Comparison of ENCODE assay signal across 11 mouse cellular contexts in genomic region chr8:26354516-26354915, GRCm38 (mm10).
DNase-seq lines count a peak whose midpoint lies in the region; ATAC-seq and TF ChIP-seq lines count a peak whose summit lies in the region.
"Had no signal": no experiment of that assay in that cellular context is flagged by ENCODE, and none has a peak within 500 bp of the region (broad histone marks: within the 10 kb centered on the region; RNA-seq: fewer than 3 reads in every experiment).

No protein-coding gene starts in this region.

- no peak for TF ChIP-seq CTCF in hindbrain, postnatal 0 days (IDR thresholded peaks at IDR 0.05; ENCODE audit: low read depth)
- no peak for TF ChIP-seq CTCF in kidney, adult 2 months (conservative IDR thresholded peaks at IDR 0.05; ENCODE audit: insufficient read depth, insufficient read length, low read depth, low read length)

- H3K4me2 ChIP-seq in hindbrain, postnatal 0 days (ENCODE audit: low read depth, low read length) = no peak overlapping the region
- no peak overlapping the region for H3K4me2 ChIP-seq in hindbrain, embryonic 14.5 days (replicated peaks)
- H3K4me2 ChIP-seq: limb, embryonic 15.5 days had no signal

- no peak overlapping the region for H3K4me3 ChIP-seq in hindbrain, postnatal 0 days (ENCODE audit: low read length)
- H3K4me3 ChIP-seq in hindbrain, embryonic 14.5 days (replicated peaks; ENCODE audit: low read length) = no peak overlapping the region
- H3K4me3 ChIP-seq in kidney, adult 2 months (ENCODE audit: insufficient read depth, low read depth, low read length) = no peak overlapping the region
- H3K4me3 ChIP-seq: limb, embryonic 15.5 days had no signal

- DNase-seq in adrenal gland, adult 2 months = peak; percentile 15
- DNase-seq in adrenal gland, postnatal 25 days = no peak
- DNase-seq in hindbrain, postnatal 0 days (ENCODE audit: low spot score) = peak; percentile 29
- DNase-seq in hindbrain, embryonic 14.5 days (ENCODE audit: low spot score) = no peak
- peak; percentile 41 for DNase-seq in kidney, adult 2 months
- peak; percentile 27 for DNase-seq in lung, postnatal 14 days
- no peak for DNase-seq in urinary bladder, postnatal 10 days (ENCODE audit: low spot score)
- DNase-seq: cerebellum, postnatal 10 days; layer of hippocampus, postnatal 36 days had no signal

- ATAC-seq in hindbrain, postnatal 0 days = no peak
- no peak for ATAC-seq in hindbrain, embryonic 14.5 days (ENCODE audit: low FRiP score)
- no peak for ATAC-seq in granulocyte monocyte progenitor cell, adult 5-6 weeks (replicated peaks; ENCODE audit: poor library complexity, severe bottlenecking)

- H3K9ac ChIP-seq in hindbrain, postnatal 0 days (replicated peaks; ENCODE audit: low read length) = no peak overlapping the region
- H3K9ac ChIP-seq in hindbrain, embryonic 14.5 days = no peak overlapping the region
- H3K9ac ChIP-seq: limb, embryonic 15.5 days had no signal

- no peaks in the 10 kb centered on the region for H3K9me3 ChIP-seq in hindbrain, postnatal 0 days (ENCODE audit: low read length)
- H3K9me3 ChIP-seq in hindbrain, embryonic 14.5 days (ENCODE audit: control insufficient read depth, low read length) = no peaks in the 10 kb centered on the region
- H3K9me3 ChIP-seq: limb, embryonic 15.5 days had no signal

- H3K27ac ChIP-seq in hindbrain, postnatal 0 days = no peak overlapping the region
- no peak overlapping the region; the same call in 1 of the 2 replicates for H3K27ac ChIP-seq in hindbrain, embryonic 14.5 days
- H3K27ac ChIP-seq in kidney, adult 2 months (ENCODE audit: insufficient read depth, low read depth, low read length) = peak overlapping the region; percentile 41; the same call in 1 of the 2 replicates

- WGBS in hindbrain, postnatal 0 days = 37% methylated on average over 4 of the region's 4 CpGs
- 26% methylated on average over 4 of the region's 4 CpGs for WGBS in hindbrain, embryonic 14.5 days
- 13% methylated on average over 4 of the region's 4 CpGs for WGBS in kidney, adult 2 months

- H3K27me3 ChIP-seq in hindbrain, postnatal 0 days (ENCODE audit: insufficient read depth, low read length) = no peaks in the 10 kb centered on the region
- no peaks in the 10 kb centered on the region for H3K27me3 ChIP-seq in hindbrain, embryonic 14.5 days (ENCODE audit: control insufficient read depth, insufficient read depth, low read length)
- H3K27me3 ChIP-seq in kidney, adult 2 months (replicated peaks; ENCODE audit: control insufficient read depth, insufficient read depth, low read length) = no peaks in the 10 kb centered on the region

- H3K36me3 ChIP-seq in hindbrain, postnatal 0 days (ENCODE audit: insufficient read depth, low read length) = no peaks in the 10 kb centered on the region
- H3K36me3 ChIP-seq in hindbrain, embryonic 14.5 days (replicated peaks; ENCODE audit: control insufficient read depth, insufficient read depth) = no peaks in the 10 kb centered on the region
- H3K36me3 ChIP-seq in kidney, adult 2 months (ENCODE audit: control insufficient read depth, insufficient read depth, low read length) = no peaks in the 10 kb centered on the region
- H3K36me3 ChIP-seq: limb, embryonic 15.5 days had no signal

- H3K4me1 ChIP-seq in hindbrain, postnatal 0 days (ENCODE audit: insufficient read depth, low read length) = peaks cover 8% of the 10 kb centered on the region; the same call in 1 of the 2 replicates
- H3K4me1 ChIP-seq in hindbrain, embryonic 14.5 days (replicated peaks; ENCODE audit: control insufficient read depth, insufficient read depth, low read length) = peaks cover 22% of the 10 kb centered on the region
- H3K4me1 ChIP-seq in kidney, adult 2 months (ENCODE audit: control insufficient read depth, insufficient read depth, low read length) = peaks cover 2% of the 10 kb centered on the region; the same call in 1 of the 2 replicates

- TF ChIP-seq POLR2A in kidney, adult 2 months (IDR thresholded peaks at IDR 0.05; ENCODE audit: low read depth, low read length) = no peak

Comparison
In these comparisons a context has a peak if more than half of its experiments do, and no peak if none do; other contexts are left out.
1. DNase-seq: peak in adrenal gland, adult 2 months (single experiment), hindbrain, postnatal 0 days (single experiment), kidney, adult 2 months (single experiment) and lung, postnatal 14 days (single experiment); none in adrenal gland, postnatal 25 days (single experiment), hindbrain, embryonic 14.5 days (single experiment) and urinary bladder, postnatal 10 days (single experiment).